Mouse (Mus musculus) bone marrow, adult 2 months (tissue): Measurements from ENCODE around the gene Ptprn2.

Experiments used
- CTCF ChIP-seq: fragments of 200-500 bp; IDR thresholded peaks from 2 replicates; pipeline ENCODE4 v1.5.1; 2011; ENCODE audit warnings: low read length, control low read depth; ENCODE audit not compliant: control insufficient read depth, insufficient read depth
- POLR2A ChIP-seq: fragments of 200-500 bp; IDR thresholded peaks from 2 replicates; pipeline ENCODE4 v1.6.1; 2011; ENCODE audit warnings: low read depth, mild to moderate bottlenecking, control low read depth, low read length, borderline replicate concordance; ENCODE audit not compliant: control insufficient read depth

GRCm38 (mm10) chr12:116601921-116602320 is 116.4 kb downstream of the Ptprn2 start:
- no peak for TF ChIP-seq CTCF
- no peak for TF ChIP-seq POLR2A
